Mouse (Mus musculus): ENCODE measurements at regions not wholly inside any gene's neighbourhood (a gene's known extent, or its start where the extent isn't known, plus 50 kb on each side); places are given as distances from the start of the nearest gene placed in this dataset.

- Histone ChIP-seq H3K27ac (no peak overlapping the region), H3K36me3 (no peaks in the 10 kb centered on the region), H3K4me1 (no peaks in the 10 kb centered on the region), H3K4me3 (no peak overlapping the region), H3K9me3 (replicated peaks) (no peaks in the 10 kb centered on the region), H3K27me3 (ENCODE audit: low read depth, poor library complexity, severe bottlenecking) (no peaks in the 10 kb centered on the region)
- no peak for DNase-seq (ENCODE audit: low spot score)
- WGBS: 82% methylated on average over 4 of the region's 4 CpGs
Measured at GRCm38 (mm10) chr16:24184846-24185245, 196.2 kb upstream of the Bcl6 start.

- Histone ChIP-seq H3K27me3 (ENCODE audit: low read depth, poor library complexity, severe bottlenecking) (no peaks in the 10 kb centered on the region), H3K4me1 (no peaks in the 10 kb centered on the region), H3K27ac (no peak overlapping the region), H3K36me3 (no peaks in the 10 kb centered on the region), H3K9me3 (replicated peaks) (no peaks in the 10 kb centered on the region), H3K4me3 (no peak overlapping the region)
- WGBS: 79% methylated on average over 3 of the region's 3 CpGs
- DNase-seq (ENCODE audit: low spot score): no peak
Measured at GRCm38 (mm10) chr16:24183216-24183615, 194.6 kb upstream of the Bcl6 start.

- WGBS: 83% methylated on average over 3 of the region's 3 CpGs
- H3K4me3 ChIP-seq: no peak overlapping the region
- DNase-seq (ENCODE audit: low spot score): no peak
Measured at GRCm38 (mm10) chr16:24181388-24181787, 192.7 kb upstream of the Bcl6 start.

DNA sequence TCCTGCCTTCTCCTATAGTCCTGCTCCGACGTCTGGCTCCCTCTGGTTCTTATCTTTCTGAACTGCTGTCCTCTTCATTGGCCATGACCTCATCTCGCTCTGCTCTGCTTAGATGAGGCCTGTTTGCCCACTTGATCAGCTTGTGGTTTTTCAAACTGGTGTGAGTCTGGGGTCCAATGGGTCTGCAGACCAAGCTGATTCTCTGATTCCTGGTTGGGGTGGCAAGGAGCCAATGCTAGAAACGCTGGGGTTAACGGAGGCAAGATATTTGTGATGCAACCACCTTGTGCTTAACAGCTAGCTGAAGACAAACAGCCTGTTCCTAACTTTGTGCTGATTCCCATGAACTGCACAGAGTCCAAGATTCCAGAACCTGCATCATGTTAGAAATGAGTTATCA, 192.0 kb upstream of the Bcl6 start:
- Histone ChIP-seq H3K27ac (no peak overlapping the region), H3K36me3 (no peaks in the 10 kb centered on the region), H3K4me1 (no peaks in the 10 kb centered on the region), H3K4me3 (no peak overlapping the region), H3K9me3 (replicated peaks) (no peaks in the 10 kb centered on the region), H3K27me3 (ENCODE audit: low read depth, poor library complexity, severe bottlenecking) (no peaks in the 10 kb centered on the region)
- no peak for DNase-seq (ENCODE audit: low spot score)
- WGBS: 88% methylated on average over 5 of the region's 5 CpGs

More at GRCm38 (mm10) chr16:24181388-24181787, 192.7 kb upstream of the Bcl6 start:
- H3K36me3 ChIP-seq: no peaks in the 10 kb centered on the region
- H3K27ac ChIP-seq: no peak overlapping the region
- H3K9me3 ChIP-seq (replicated peaks): no peaks in the 10 kb centered on the region
- no peaks in the 10 kb centered on the region for H3K27me3 ChIP-seq (ENCODE audit: low read depth, poor library complexity, severe bottlenecking)
- H3K4me1 ChIP-seq: no peaks in the 10 kb centered on the region

DNA sequence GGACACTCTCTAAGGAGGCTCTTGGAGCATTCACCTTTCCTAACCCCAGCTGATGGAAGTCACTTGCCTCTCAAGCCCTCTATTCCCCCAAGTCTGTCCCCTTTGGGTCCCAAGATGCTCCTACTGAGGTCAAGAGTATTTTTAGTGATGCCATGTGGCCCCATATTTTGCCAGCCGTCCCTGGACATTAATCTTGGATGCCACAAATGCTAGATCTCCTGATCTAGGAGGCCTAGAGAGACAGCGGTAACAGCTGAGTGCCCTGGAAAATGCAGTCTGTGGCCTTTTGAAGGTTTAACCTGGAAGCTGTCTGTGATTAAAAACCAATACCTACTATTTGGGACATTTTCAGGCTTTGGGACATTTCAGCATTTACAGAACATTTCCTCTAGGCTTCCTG, 188.9 kb upstream of the Bcl6 start:
- Histone ChIP-seq H3K27ac (no peak overlapping the region), H3K4me1 (no peaks in the 10 kb centered on the region), H3K27me3 (ENCODE audit: low read depth, poor library complexity, severe bottlenecking) (no peaks in the 10 kb centered on the region), H3K4me3 (no peak overlapping the region), H3K9me3 (replicated peaks) (no peaks in the 10 kb centered on the region), H3K36me3 (no peaks in the 10 kb centered on the region)
- 74% methylated on average over 2 of the region's 2 CpGs for WGBS
- DNase-seq (ENCODE audit: low spot score): no peak

- no peak overlapping the region for H3K4me3 ChIP-seq
- H3K27ac ChIP-seq: no peak overlapping the region
- no peaks in the 10 kb centered on the region for H3K36me3 ChIP-seq
- DNase-seq (ENCODE audit: low spot score): no peak
- WGBS: 82% methylated on average over 7 of the region's 7 CpGs
- H3K9me3 ChIP-seq (replicated peaks): no peaks in the 10 kb centered on the region
- no peaks in the 10 kb centered on the region for H3K4me1 ChIP-seq
- H3K27me3 ChIP-seq (ENCODE audit: low read depth, poor library complexity, severe bottlenecking): no peaks in the 10 kb centered on the region
Measured at GRCm38 (mm10) chr16:24177131-24177530, 188.5 kb upstream of the Bcl6 start.

DNA sequence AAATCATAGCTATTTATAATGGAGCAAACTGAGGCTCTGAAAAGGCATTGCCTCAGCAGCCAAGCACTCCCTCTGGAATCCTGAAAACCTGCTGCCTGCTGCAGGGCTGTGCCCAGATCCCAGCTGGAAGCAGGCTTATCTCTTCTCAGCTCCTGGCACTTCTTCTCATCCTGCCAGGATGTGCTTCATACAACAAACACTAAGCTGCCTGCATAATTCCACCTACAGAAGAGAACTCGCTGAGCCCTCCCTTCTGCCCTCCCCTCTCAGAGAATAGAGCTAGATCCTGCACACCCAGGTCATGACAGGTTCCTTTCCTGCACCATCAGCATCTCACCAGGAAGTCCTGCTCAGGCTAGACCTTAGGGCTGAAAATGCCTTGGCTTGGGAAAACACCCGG, 187.4 kb upstream of the Bcl6 start:
- 55% methylated on average over 2 of the region's 2 CpGs for WGBS

GRCm38 (mm10) chr16:24175235-24175760, 186.6 kb upstream of the Bcl6 start:
- Histone ChIP-seq H3K27me3 (ENCODE audit: low read depth, poor library complexity, severe bottlenecking) (no peaks in the 10 kb centered on the region), H3K4me3 (no peak overlapping the region), H3K9me3 (replicated peaks) (no peaks in the 10 kb centered on the region), H3K27ac (no peak overlapping the region), H3K4me1 (no peaks in the 10 kb centered on the region), H3K36me3 (no peaks in the 10 kb centered on the region)
- 73% methylated on average over 9 of the region's 9 CpGs for WGBS
- no peak for DNase-seq (ENCODE audit: low spot score)

More for the DNA sequence above, 187.4 kb upstream of the Bcl6 start:
- no peaks in the 10 kb centered on the region for H3K4me1 ChIP-seq
- no peaks in the 10 kb centered on the region for H3K9me3 ChIP-seq (replicated peaks)
- H3K27me3 ChIP-seq (ENCODE audit: low read depth, poor library complexity, severe bottlenecking): no peaks in the 10 kb centered on the region
- no peak overlapping the region for H3K27ac ChIP-seq
- no peaks in the 10 kb centered on the region for H3K36me3 ChIP-seq
- H3K4me3 ChIP-seq: no peak overlapping the region
- DNase-seq (ENCODE audit: low spot score): no peak

GRCm38 (mm10) chr16:24174595-24174994, 185.9 kb upstream of the Bcl6 start:
- H3K27me3 ChIP-seq (ENCODE audit: low read depth, poor library complexity, severe bottlenecking): no peaks in the 10 kb centered on the region
- H3K4me3 ChIP-seq: no peak overlapping the region
- no peak overlapping the region for H3K27ac ChIP-seq
- 75% methylated on average over 3 of the region's 3 CpGs for WGBS
- no peaks in the 10 kb centered on the region for H3K9me3 ChIP-seq (replicated peaks)
- no peak for DNase-seq (ENCODE audit: low spot score)
- H3K4me1 ChIP-seq: no peaks in the 10 kb centered on the region
- no peaks in the 10 kb centered on the region for H3K36me3 ChIP-seq

DNA sequence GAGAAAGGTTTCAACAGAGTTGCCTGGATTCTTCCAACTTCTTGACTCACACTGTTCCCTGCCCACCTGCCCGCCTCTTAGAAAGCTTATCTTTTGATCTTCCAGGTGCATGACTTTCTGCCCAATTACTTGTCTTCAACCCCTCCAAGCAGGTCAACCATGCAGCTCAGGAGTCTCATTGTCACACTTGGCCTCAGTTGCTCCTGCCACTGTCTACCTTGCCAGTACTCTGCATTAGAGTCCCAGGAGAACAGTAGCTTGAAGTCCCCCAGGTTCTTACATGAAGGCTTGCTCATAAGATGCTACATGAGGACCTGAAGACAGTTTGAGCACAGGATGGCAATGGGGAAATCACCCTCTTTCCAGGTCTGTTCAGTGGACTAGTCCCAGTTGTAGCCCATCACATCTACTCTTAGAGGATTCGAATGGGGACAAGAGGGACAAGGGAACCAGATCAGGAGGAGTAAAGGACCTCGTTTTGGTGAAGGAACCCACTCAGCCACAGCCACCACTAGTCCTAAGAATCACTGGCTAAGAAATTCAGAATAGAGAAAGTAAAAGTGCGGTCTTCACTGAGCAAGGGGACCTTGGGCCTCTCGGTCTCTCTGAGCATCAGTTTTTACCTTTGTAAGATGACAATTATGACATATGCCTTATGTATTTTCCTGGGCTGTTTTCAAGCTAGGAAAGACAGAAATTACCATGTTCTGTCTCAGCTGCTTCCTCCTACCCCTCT, 185.3 kb upstream of the Bcl6 start:
- Histone ChIP-seq H3K9me3 (replicated peaks) (no peaks in the 10 kb centered on the region), H3K27ac (no peak overlapping the region), H3K4me3 (no peak overlapping the region), H3K4me1 (no peaks in the 10 kb centered on the region), H3K27me3 (ENCODE audit: low read depth, poor library complexity, severe bottlenecking) (no peaks in the 10 kb centered on the region), H3K36me3 (no peaks in the 10 kb centered on the region)
- WGBS: 86% methylated on average over 5 of the region's 5 CpGs
- no peak for DNase-seq (ENCODE audit: low spot score)

GRCm38 (mm10) chr16:24172653-24173052, 184.0 kb upstream of the Bcl6 start:
- Histone ChIP-seq H3K4me1 (no peaks in the 10 kb centered on the region), H3K27ac (no peak overlapping the region), H3K27me3 (ENCODE audit: low read depth, poor library complexity, severe bottlenecking) (no peaks in the 10 kb centered on the region), H3K4me3 (no peak overlapping the region), H3K9me3 (replicated peaks) (no peaks in the 10 kb centered on the region), H3K36me3 (no peaks in the 10 kb centered on the region)
- no peak for DNase-seq (ENCODE audit: low spot score)
- WGBS: 88% methylated on average over 2 of the region's 2 CpGs

- Histone ChIP-seq H3K9me3 (replicated peaks) (no peaks in the 10 kb centered on the region), H3K36me3 (no peaks in the 10 kb centered on the region), H3K4me3 (no peak overlapping the region), H3K27ac (no peak overlapping the region), H3K4me1 (no peaks in the 10 kb centered on the region), H3K27me3 (ENCODE audit: low read depth, poor library complexity, severe bottlenecking) (no peaks in the 10 kb centered on the region)
- 73% methylated on average over 5 of the region's 5 CpGs for WGBS
- DNase-seq (ENCODE audit: low spot score): no peak
Measured at GRCm38 (mm10) chr16:24172065-24172464, 183.4 kb upstream of the Bcl6 start.

- no peaks in the 10 kb centered on the region for H3K27me3 ChIP-seq (ENCODE audit: low read depth, poor library complexity, severe bottlenecking)
- no peak overlapping the region for H3K4me3 ChIP-seq
- H3K27ac ChIP-seq: no peak overlapping the region
- no peaks in the 10 kb centered on the region for H3K9me3 ChIP-seq (replicated peaks)
- WGBS: 69% methylated on average over 4 of the region's 4 CpGs
- no peaks in the 10 kb centered on the region; the same call in 1 of the 2 replicates for H3K4me1 ChIP-seq
- no peaks in the 10 kb centered on the region for H3K36me3 ChIP-seq
- no peak for DNase-seq (ENCODE audit: low spot score)
Measured at GRCm38 (mm10) chr16:24171161-24171560, 182.5 kb upstream of the Bcl6 start.

DNA sequence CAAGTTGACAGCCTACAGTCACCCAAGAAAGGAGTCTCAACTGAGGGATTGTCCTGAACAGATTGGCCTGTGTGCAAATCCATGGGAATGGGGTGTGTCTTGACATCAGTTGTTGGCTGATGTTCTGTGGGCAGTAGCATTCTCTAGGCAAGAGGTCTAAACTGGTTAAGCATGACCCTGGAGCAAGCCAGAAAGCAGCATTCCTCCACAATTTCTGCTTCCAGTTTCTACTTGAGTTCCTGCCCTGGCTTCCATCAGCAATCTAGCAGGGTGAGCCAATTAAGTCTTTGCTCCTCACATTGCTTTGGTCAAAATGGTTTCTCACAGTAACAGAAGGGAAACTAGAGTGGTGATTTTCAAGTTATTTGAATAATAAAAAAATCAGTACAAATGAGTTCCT, 177.8 kb upstream of the Bcl6 start:
- H3K4me1 ChIP-seq: peaks cover 11% of the 10 kb centered on the region
- no peaks in the 10 kb centered on the region for H3K9me3 ChIP-seq (replicated peaks)
- DNase-seq (ENCODE audit: low spot score): no peak

More for the DNA sequence above, 177.8 kb upstream of the Bcl6 start:
- H3K27ac ChIP-seq: no peak overlapping the region
- H3K4me3 ChIP-seq: no peak overlapping the region
- H3K36me3 ChIP-seq: no peaks in the 10 kb centered on the region
- no peaks in the 10 kb centered on the region for H3K27me3 ChIP-seq (ENCODE audit: low read depth, poor library complexity, severe bottlenecking)
